Mouse (Mus musculus) embryonic facial prominence, embryonic 13.5 days (tissue): ENCODE results near the gene Erich6. TPM values are rescaled to one million over a fixed set of nuclear protein-coding genes. Genes with fewer than 3 reads are reported as not detected.

Source experiments
- ATAC-seq: fragments of 200-750 bp; cut with Nextera tagmentation; 2 replicates; pipeline ENCODE4 v1.8.0; 2017; ENCODE audit warnings: low read depth; ENCODE audit not compliant: insufficient number of reproducible peaks, insufficient read depth, low FRiP score, low TSS enrichment
- H3K27ac ChIP-seq: fragments of 300-500 bp; sonication (generic); 2 replicates; pipeline ENCODE4 v1.5.1; 2015; ENCODE audit warnings: moderate library complexity, mild to moderate bottlenecking, inconsistent platforms
- H3K27me3 ChIP-seq: fragments of 300-500 bp; sonication (generic); 2 replicates; pipeline ENCODE4 v1.6.1; 2015; ENCODE audit warnings: mild to moderate bottlenecking, inconsistent platforms
- H3K36me3 ChIP-seq: fragments of 300-500 bp; sonication (generic); 2 replicates; pipeline ENCODE4 v1.6.1; 2015; ENCODE audit warnings: mild to moderate bottlenecking, inconsistent platforms
- H3K4me1 ChIP-seq: fragments of 300-500 bp; sonication (generic); 2 replicates; pipeline ENCODE4 v1.6.1; 2015; ENCODE audit warnings: inconsistent platforms
- H3K4me2 ChIP-seq: fragments of 300-500 bp; sonication (generic); 2 replicates; pipeline ENCODE4 v1.6.1; 2015; ENCODE audit warnings: moderate library complexity, mild to moderate bottlenecking, inconsistent platforms
- H3K4me3 ChIP-seq: fragments of 300-500 bp; sonication (generic); 2 replicates; pipeline ENCODE4 v1.5.1; 2015; ENCODE audit warnings: mild to moderate bottlenecking, inconsistent platforms
- H3K9ac ChIP-seq: fragments of 300-500 bp; sonication (generic); 2 replicates; pipeline ENCODE4 v1.6.1; 2015; ENCODE audit warnings: mild to moderate bottlenecking, inconsistent platforms
- H3K9me3 ChIP-seq: fragments of 300-500 bp; sonication (generic); 2 replicates; pipeline ENCODE4 v1.6.1; 2016; ENCODE audit warnings: inconsistent platforms
- WGBS: fragments of 180-500 bp; shearing (Covaris S2); methylation state at CpG from one replicate; pipeline ENCODE4 v1.1.7; 2015; ENCODE audit warnings: mixed read lengths; 5-methylcytosine and 5-hydroxymethylcytosine counted together
- polyA plus RNA-seq: library from polyadenylated mRNA; unstranded; fragments of >200 nt; fragmentation: Nextera tagmentation; extraction: Ambion mirVana; gene quantifications from 2 replicates; pipeline ENCODE4 v1.2.1, GENCODE M21; 2015

Erich6 gene
- polyA plus RNA-seq, 1 experiment from 2014 or later, result 0.13 TPM

GRCm38 (mm10) chr3:58577506-58578050 is 59.4 kb downstream of the Erich6 start:
- Histone ChIP-seq H3K27ac (no peak overlapping the region; the same call in 1 of the 2 replicates), H3K9me3 (no peaks in the 10 kb centered on the region), H3K9ac (peak overlapping the region; percentile 99), H3K4me1 (peaks cover 15% of the 10 kb centered on the region), H3K4me2 (peak overlapping the region; percentile 66), H3K27me3 (no peaks in the 10 kb centered on the region), H3K4me3 (peak overlapping the region; percentile 91), H3K36me3 (peaks cover 14% of the 10 kb centered on the region; the same call in 1 of the 2 replicates)
- 12% methylated on average over 8 of the region's 8 CpGs for WGBS
- no peak for ATAC-seq

- Histone ChIP-seq H3K4me3 (peak overlapping the region; percentile 91), H3K4me1 (peaks cover 15% of the 10 kb centered on the region), H3K36me3 (peaks cover 14% of the 10 kb centered on the region; the same call in 1 of the 2 replicates), H3K9ac (peak overlapping the region; percentile 99), H3K9me3 (no peaks in the 10 kb centered on the region), H3K27me3 (no peaks in the 10 kb centered on the region), H3K4me2 (peak overlapping the region; percentile 66), H3K27ac (peak overlapping the region; percentile 100)
- WGBS, result 0% methylated on average over 36 of the region's 36 CpGs
- ATAC-seq, result no peak; the same call in 1 of the 2 replicates
Measured at GRCm38 (mm10) chr3:58577067-58577503, 59.9 kb downstream of the Erich6 start.

- Histone ChIP-seq H3K27me3 (no peaks in the 10 kb centered on the region), H3K9me3 (no peaks in the 10 kb centered on the region), H3K4me2 (peak within 1 kb of the TSS; percentile 66), H3K27ac (peak within 1 kb of the TSS; percentile 100), H3K4me1 (peaks cover 11% of the 10 kb centered on the region), H3K4me3 (peak within 1 kb of the TSS; percentile 91), H3K9ac (peak within 1 kb of the TSS; percentile 99), H3K36me3 (peaks cover 14% of the 10 kb centered on the region; the same call in 1 of the 2 replicates)
- ATAC-seq, result peak; percentile 91
- WGBS, result 1% methylated on average over 59 of the region's 59 CpGs
Measured at GRCm38 (mm10) chr3:58576137-58577066, 60.6 kb downstream of the Erich6 start, which contains the start of gene Selenot. TSS of gene Selenot (plus strand) at chr3:58576636.

GRCm38 (mm10) chr3:58570821-58571220 is 66.2 kb downstream of the Erich6 start:
- no peaks in the 10 kb centered on the region for H3K4me1 ChIP-seq
- H3K9ac ChIP-seq, result no peak overlapping the region
- no peak overlapping the region for H3K4me3 ChIP-seq
- H3K36me3 ChIP-seq, result no peaks in the 10 kb centered on the region
- no peaks in the 10 kb centered on the region for H3K9me3 ChIP-seq
- no peak overlapping the region for H3K4me2 ChIP-seq
- no peak for ATAC-seq
- WGBS, result 82% methylated on average over 3 of the region's 3 CpGs
- H3K27me3 ChIP-seq, result no peaks in the 10 kb centered on the region
- H3K27ac ChIP-seq, result no peak overlapping the region

Other genes with a start within 250 kb of the Erich6 start
- gene Tsc22d2, start 222.5 kb downstream of the Erich6 start, polyA plus RNA-seq, result 12.6 and 14.4 TPM in 2 replicates
- 56.5 and 59.1 TPM in 2 replicates for gene Eif2a, start 111.4 kb downstream of the Erich6 start, polyA plus RNA-seq
- 153 and 161 TPM in 2 replicates for gene Serp1, start 111.3 kb downstream of the Erich6 start, polyA plus RNA-seq
- gene Selenot, start 60.6 kb downstream of the Erich6 start, polyA plus RNA-seq, result 15.6 and 17.1 TPM in 2 replicates
- gene Siah2, start 55.2 kb upstream of the Erich6 start, polyA plus RNA-seq, result 5.3 and 5.5 TPM in 2 replicates
- 0.47 TPM in 1 of 2 replicates, not detected in the other for gene Mindy4b-ps, start 185.1 kb upstream of the Erich6 start, polyA plus RNA-seq
- gene Clrn1, start 248.1 kb upstream of the Erich6 start, polyA plus RNA-seq, result 1.8 and 2.7 TPM in 2 replicates